ENCODE assay signal across 18 mouse cellular contexts in the genomic region with DNA sequence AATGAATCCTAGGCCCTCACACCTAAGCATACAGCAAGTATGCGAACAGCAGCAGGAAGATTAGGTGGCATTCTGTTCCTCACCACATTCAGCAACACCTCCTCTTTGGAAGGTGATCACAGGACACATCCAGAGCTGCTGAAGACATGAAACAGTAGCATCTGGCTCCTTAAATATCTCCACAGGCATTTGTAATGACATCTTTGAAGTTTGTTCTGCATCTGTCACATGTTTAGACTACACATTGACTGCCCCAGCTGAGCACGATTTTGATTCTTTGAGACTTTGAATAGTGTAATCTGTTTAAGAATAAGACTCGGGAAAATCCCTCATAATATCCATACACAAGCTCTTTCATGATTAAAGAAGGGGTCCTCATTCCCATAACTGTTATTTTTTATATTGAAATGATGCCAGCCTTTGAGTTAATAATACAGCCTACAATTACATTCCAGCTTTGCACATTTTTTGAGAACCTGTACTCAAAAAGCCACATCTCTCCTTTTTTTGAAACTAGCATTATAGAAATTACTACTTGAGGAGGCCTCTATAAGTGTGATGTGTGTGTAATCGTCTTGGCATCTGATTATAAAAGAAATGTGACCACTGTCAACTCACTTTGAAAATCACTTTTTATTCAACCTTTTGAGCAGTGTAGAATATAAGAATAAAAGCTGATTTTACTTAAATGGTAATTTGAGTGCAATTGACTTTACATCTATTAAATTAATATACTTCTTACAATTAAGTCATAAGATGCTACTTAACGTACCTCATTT.
"Had no signal": no experiment of that assay in that cellular context is flagged by ENCODE, and none has a peak within 500 bp of the region (broad histone marks: within the 10 kb centered on the region; RNA-seq: fewer than 3 reads in every experiment).

No protein-coding gene starts in this region.

- H3K27me3 ChIP-seq: limb, embryonic 12.5 days; liver, embryonic 13.5 days; lung, embryonic 15.5 days; megakaryocyte, embryonic 14.5 days; neural tube, embryonic 13.5 days; stomach, embryonic 15.5 days had no signal

- ATAC-seq: liver, postnatal 0 days had no signal

- H3K36me3 ChIP-seq: limb, embryonic 12.5 days; liver, embryonic 13.5 days; lung, embryonic 15.5 days; neural tube, embryonic 13.5 days; stomach, embryonic 15.5 days had no signal

- H3K27ac ChIP-seq: kidney, postnatal 0 days; limb, embryonic 12.5 days; liver, embryonic 13.5 days; lung, embryonic 15.5 days; macrophage; neural tube, embryonic 13.5 days; stomach, embryonic 15.5 days had no signal

- H3K4me1 ChIP-seq: limb, embryonic 12.5 days; liver, embryonic 13.5 days; lung, embryonic 15.5 days; megakaryocyte, embryonic 14.5 days; neural tube, embryonic 13.5 days; stomach, embryonic 15.5 days had no signal

- H3K4me3 ChIP-seq: limb, embryonic 12.5 days; liver, embryonic 13.5 days; lung, embryonic 15.5 days; megakaryocyte, embryonic 14.5 days; neural tube, embryonic 13.5 days; stomach, embryonic 15.5 days had no signal

- H3K9me3 ChIP-seq: limb, embryonic 12.5 days; liver, embryonic 13.5 days; lung, embryonic 15.5 days; megakaryocyte, embryonic 14.5 days; neural tube, embryonic 13.5 days; stomach, embryonic 15.5 days had no signal

- DNase-seq: kidney, adult 9 months; kidney, postnatal 36 days; layer of hippocampus, adult 9-11 months; layer of hippocampus, postnatal 36 days; liver; liver, embryonic 13.5 days; liver, postnatal 0 days; lung, postnatal 14 days; right cerebral cortex, postnatal 14 days; thymus, adult 2 months; thymus, postnatal 25 days had no signal

- H3K4me2 ChIP-seq: limb, embryonic 12.5 days; liver, embryonic 13.5 days; lung, embryonic 15.5 days; neural tube, embryonic 13.5 days; stomach, embryonic 15.5 days had no signal

- H3K9ac ChIP-seq: limb, embryonic 12.5 days; liver, embryonic 13.5 days; liver, postnatal 0 days; lung, embryonic 15.5 days; neural tube, embryonic 13.5 days; stomach, embryonic 15.5 days had no signal
